Mouse (Mus musculus): Measurements from ENCODE around the gene Cerk. TPM values are rescaled to one million over a fixed set of nuclear protein-coding genes. Genes with fewer than 3 reads are reported as not detected.

Cerk gene
- total RNA-seq, 2 experiments from 2014 or later = 11.6 to 12.5 TPM

GRCm38 (mm10) chr15:86094324-86095121 lies 91.4 kb downstream of the Cerk start:
- no peak for DNase-seq (ENCODE audit: low spot score in 2 of 2)

GRCm38 (mm10) chr15:86093236-86093635 lies 92.7 kb downstream of the Cerk start:
- no peak for DNase-seq (ENCODE audit: low spot score in 2 of 2)

- no peak for DNase-seq (ENCODE audit: low spot score in 2 of 2)
Measured at GRCm38 (mm10) chr15:86091998-86092670, 93.8 kb downstream of the Cerk start.

GRCm38 (mm10) chr15:86091201-86091997 lies 94.5 kb downstream of the Cerk start:
- no peak for DNase-seq (ENCODE audit: low spot score in 2 of 2)

- no peak for DNase-seq (ENCODE audit: low spot score in 2 of 2)
Measured at GRCm38 (mm10) chr15:86090578-86090977, 95.4 kb downstream of the Cerk start.

GRCm38 (mm10) chr15:86089991-86090529 lies 95.9 kb downstream of the Cerk start:
- DNase-seq (ENCODE audit: low spot score in 2 of 2) = peak; percentile 38 to 70

Other genes with a start within 250 kb of the Cerk start
- 1 to 10 TPM; 1.6 to 1.7 TPM for gene Celsr1, start 152.4 kb downstream of the Cerk start, total RNA-seq (2021)
- 10 to 100 TPM; 11.0 to 12.3 TPM for gene Gramd4, start 128.4 kb downstream of the Cerk start, total RNA-seq (2021)
- 10 to 100 TPM; 19.7 to 22.6 TPM for gene Tbc1d22a, start 28.3 kb upstream of the Cerk start, total RNA-seq (2021)

Data from gastrocnemius, postnatal 4 days (tissue).